Mouse (Mus musculus): ENCODE results near the gene Bcl7a. TPM values are rescaled to one million over a fixed set of nuclear protein-coding genes. Genes with fewer than 3 reads are reported as not detected.

Gene Bcl7a
- 80.6 and 89.3 TPM in 2 replicates for polyA plus RNA-seq (2015; fragmentation: Nextera tagmentation; extraction: Ambion mirVana)

- H3K27me3 ChIP-seq, result no peaks in the 10 kb centered on the region
- H3K9me3 ChIP-seq, result no peaks in the 10 kb centered on the region
- H3K27ac ChIP-seq (replicated peaks), result peak within 1 kb of the TSS; percentile 100
- peaks cover 38% of the 10 kb centered on the region for H3K4me1 ChIP-seq
- H3K36me3 ChIP-seq, result no peaks in the 10 kb centered on the region
- ATAC-seq (replicated peaks), result peak; percentile 91
- H3K4me3 ChIP-seq, result peak within 1 kb of the TSS; percentile 93
- peak within 1 kb of the TSS; percentile 75 for H3K4me2 ChIP-seq (replicated peaks)
- H3K9ac ChIP-seq (replicated peaks), result peak within 1 kb of the TSS; percentile 97
- WGBS, result 2% methylated on average over 59 of the region's 69 CpGs
These were observed at the start of gene Bcl7a for GRCm38 (mm10) chr5:123343707-123344627. Gene Bcl7a, plus strand, starts transcription at chr5:123343834.

GRCm38 (mm10) chr5:123294653-123295052, 49.0 kb upstream of the Bcl7a start:
- no peak overlapping the region for H3K9ac ChIP-seq (replicated peaks)
- peak overlapping the region; percentile 31 for H3K27ac ChIP-seq (replicated peaks)
- ATAC-seq (replicated peaks), result no peak
- peaks cover 13% of the 10 kb centered on the region for H3K4me1 ChIP-seq
- no peak overlapping the region for H3K4me2 ChIP-seq (replicated peaks)
- no peak overlapping the region for H3K4me3 ChIP-seq
- H3K27me3 ChIP-seq, result no peaks in the 10 kb centered on the region
- WGBS, result 63% methylated on average over 9 of the region's 9 CpGs
- H3K36me3 ChIP-seq, result no peaks in the 10 kb centered on the region
- H3K9me3 ChIP-seq, result no peaks in the 10 kb centered on the region

- Histone ChIP-seq H3K36me3 (no peaks in the 10 kb centered on the region), H3K4me2 (replicated peaks) (no peak overlapping the region), H3K4me1 (peaks cover 29% of the 10 kb centered on the region), H3K4me3 (no peak overlapping the region), H3K9ac (replicated peaks) (no peak overlapping the region), H3K27ac (replicated peaks) (no peak overlapping the region), H3K9me3 (no peaks in the 10 kb centered on the region), H3K27me3 (no peaks in the 10 kb centered on the region)
- no peak for ATAC-seq (replicated peaks)
- 63% methylated on average over 12 of the region's 12 CpGs for WGBS
These were observed 47.3 kb upstream of the Bcl7a start for GRCm38 (mm10) chr5:123296224-123296806.

GRCm38 (mm10) chr5:123296972-123297754, 46.5 kb upstream of the Bcl7a start:
- Histone ChIP-seq H3K4me2 (replicated peaks) (no peak overlapping the region), H3K4me1 (peaks cover 38% of the 10 kb centered on the region), H3K36me3 (no peaks in the 10 kb centered on the region), H3K9ac (replicated peaks) (no peak overlapping the region), H3K27me3 (no peaks in the 10 kb centered on the region), H3K27ac (replicated peaks) (no peak overlapping the region), H3K4me3 (no peak overlapping the region), H3K9me3 (no peaks in the 10 kb centered on the region)
- 62% methylated on average over 23 of the region's 23 CpGs for WGBS
- no peak for ATAC-seq (replicated peaks)

GRCm38 (mm10) chr5:123297830-123298229, 45.8 kb upstream of the Bcl7a start:
- Histone ChIP-seq H3K27ac (replicated peaks) (no peak overlapping the region), H3K9ac (replicated peaks) (no peak overlapping the region), H3K4me1 (peaks cover 42% of the 10 kb centered on the region), H3K4me3 (no peak overlapping the region), H3K4me2 (replicated peaks) (no peak overlapping the region), H3K9me3 (no peaks in the 10 kb centered on the region), H3K27me3 (no peaks in the 10 kb centered on the region), H3K36me3 (no peaks in the 10 kb centered on the region)
- ATAC-seq (replicated peaks), result no peak
- WGBS, result 70% methylated on average over 7 of the region's 7 CpGs

GRCm38 (mm10) chr5:123298526-123298925, 45.1 kb upstream of the Bcl7a start:
- no peaks in the 10 kb centered on the region for H3K27me3 ChIP-seq
- no peak overlapping the region for H3K4me3 ChIP-seq
- ATAC-seq (replicated peaks), result no peak
- no peaks in the 10 kb centered on the region for H3K36me3 ChIP-seq
- no peak overlapping the region for H3K4me2 ChIP-seq (replicated peaks)
- H3K9ac ChIP-seq (replicated peaks), result no peak overlapping the region
- H3K9me3 ChIP-seq, result no peaks in the 10 kb centered on the region
- WGBS, result 92% methylated on average over 6 of the region's 6 CpGs
- peaks cover 42% of the 10 kb centered on the region for H3K4me1 ChIP-seq
- no peak overlapping the region for H3K27ac ChIP-seq (replicated peaks)

- peak; percentile 21; the same call in 1 of the 2 replicates for ATAC-seq (replicated peaks)
- Histone ChIP-seq H3K4me3 (no peak overlapping the region), H3K36me3 (no peaks in the 10 kb centered on the region), H3K4me2 (replicated peaks) (no peak overlapping the region), H3K27ac (replicated peaks) (peak overlapping the region; percentile 80), H3K9me3 (no peaks in the 10 kb centered on the region), H3K4me1 (peaks cover 33% of the 10 kb centered on the region), H3K27me3 (no peaks in the 10 kb centered on the region), H3K9ac (replicated peaks) (no peak overlapping the region)
- WGBS, result 35% methylated on average over 8 of the region's 8 CpGs
These were observed 43.1 kb upstream of the Bcl7a start for GRCm38 (mm10) chr5:123300496-123301034.

GRCm38 (mm10) chr5:123301780-123302521, 41.7 kb upstream of the Bcl7a start:
- H3K4me3 ChIP-seq, result no peak overlapping the region
- H3K9me3 ChIP-seq, result no peaks in the 10 kb centered on the region
- 16% methylated on average over 20 of the region's 20 CpGs for WGBS
- no peaks in the 10 kb centered on the region for H3K36me3 ChIP-seq
- peaks cover 30% of the 10 kb centered on the region for H3K4me1 ChIP-seq
- no peak overlapping the region for H3K4me2 ChIP-seq (replicated peaks)
- H3K27me3 ChIP-seq, result no peaks in the 10 kb centered on the region
- ATAC-seq (replicated peaks), result no peak
- no peak overlapping the region for H3K9ac ChIP-seq (replicated peaks)
- H3K27ac ChIP-seq (replicated peaks), result 0 out of 2 replicates have a peak overlapping the region, but pooled peaks have one; percentile 5

- Histone ChIP-seq H3K27ac (replicated peaks) (no peak overlapping the region), H3K9me3 (no peaks in the 10 kb centered on the region), H3K4me1 (peaks cover 21% of the 10 kb centered on the region), H3K4me2 (replicated peaks) (no peak overlapping the region), H3K27me3 (no peaks in the 10 kb centered on the region), H3K36me3 (no peaks in the 10 kb centered on the region), H3K9ac (replicated peaks) (no peak overlapping the region), H3K4me3 (no peak overlapping the region)
- ATAC-seq (replicated peaks), result no peak
- 67% methylated on average over 18 of the region's 18 CpGs for WGBS
These were observed 35.9 kb upstream of the Bcl7a start for GRCm38 (mm10) chr5:123307630-123308282.

GRCm38 (mm10) chr5:123309816-123310215, 33.8 kb upstream of the Bcl7a start:
- 49% methylated on average over 10 of the region's 10 CpGs for WGBS
- Histone ChIP-seq H3K4me2 (replicated peaks) (no peak overlapping the region), H3K27ac (replicated peaks) (peak overlapping the region; percentile 76), H3K4me1 (peaks cover 21% of the 10 kb centered on the region), H3K9me3 (no peaks in the 10 kb centered on the region), H3K4me3 (no peak overlapping the region), H3K36me3 (no peaks in the 10 kb centered on the region), H3K27me3 (no peaks in the 10 kb centered on the region), H3K9ac (replicated peaks) (no peak overlapping the region)
- ATAC-seq (replicated peaks), result no peak

- Histone ChIP-seq H3K4me3 (no peak overlapping the region), H3K9me3 (no peaks in the 10 kb centered on the region), H3K9ac (replicated peaks) (no peak overlapping the region), H3K4me1 (peaks cover 21% of the 10 kb centered on the region), H3K36me3 (no peaks in the 10 kb centered on the region), H3K4me2 (replicated peaks) (no peak overlapping the region), H3K27me3 (no peaks in the 10 kb centered on the region), H3K27ac (replicated peaks) (peak overlapping the region; percentile 76)
- 55% methylated on average over 7 of the region's 7 CpGs for WGBS
- ATAC-seq (replicated peaks), result no peak
These were observed 33.4 kb upstream of the Bcl7a start for GRCm38 (mm10) chr5:123310221-123310620.

Measured in forebrain, embryonic 15.5 days (tissue).